Mouse (Mus musculus) urinary bladder, postnatal 4 days (tissue): ENCODE data around the gene Gapdh.
"Not testable (repeated sequence)": the region's sequence is repeated elsewhere in the genome, so short reads cannot be mapped to it uniquely, and the experiment has no call there.

Experiments used
- DNase-seq, 2 experiments: peaks; one replicate each; pipeline ENCODE4 v3.0.0; 2021 to 2022; ENCODE audit warnings: low spot score in 2 of 2

Gapdh gene

GRCm38 (mm10) chr6:125168086-125168485 lies 1.8 kb upstream of the Gapdh start:
- DNase-seq, result no peak

- DNase-seq, result peak in 1 of 2 experiments; percentile 43
These were observed 789 bp upstream of the Gapdh start for GRCm38 (mm10) chr6:125166861-125167650.

GRCm38 (mm10) chr6:125165328-125165891 lies 857 bp downstream of the Gapdh start:
- peak; percentile 96 for DNase-seq

- DNase-seq, result peak in 1 of 2 experiments; percentile 52
These were observed 1.5 kb downstream of the Gapdh start for GRCm38 (mm10) chr6:125164672-125165327.

- DNase-seq, result no peak
These were observed 2.2 kb downstream of the Gapdh start for GRCm38 (mm10) chr6:125163801-125164657.

- DNase-seq, result not testable (repeated sequence)
These were observed 3.5 kb downstream of the Gapdh start for GRCm38 (mm10) chr6:125162615-125163305.

- DNase-seq, result peak in 1 of 2 experiments; percentile 48
These were observed 4.3 kb downstream of the Gapdh start for GRCm38 (mm10) chr6:125161971-125162370.

- DNase-seq, result peak in 1 of 2 experiments; percentile 59
These were observed 5.2 kb downstream of the Gapdh start for GRCm38 (mm10) chr6:125160854-125161760.

- DNase-seq, result no peak
These were observed 5.8 kb downstream of the Gapdh start for GRCm38 (mm10) chr6:125160558-125160853.

- no peak for DNase-seq
These were observed 6.3 kb downstream of the Gapdh start for GRCm38 (mm10) chr6:125159773-125160557.

GRCm38 (mm10) chr6:125158944-125159492 lies 7.2 kb downstream of the Gapdh start:
- DNase-seq, result no peak

- no peak for DNase-seq
These were observed 9.2 kb downstream of the Gapdh start for GRCm38 (mm10) chr6:125156903-125157614.

- DNase-seq, result no peak
These were observed 9.8 kb downstream of the Gapdh start for GRCm38 (mm10) chr6:125156491-125156890.

- DNase-seq, result no peak
These were observed 11.0 kb downstream of the Gapdh start for GRCm38 (mm10) chr6:125155262-125155661.

- DNase-seq, result no peak
These were observed 11.7 kb downstream of the Gapdh start for GRCm38 (mm10) chr6:125154550-125154949.

- no peak for DNase-seq
These were observed 12.6 kb downstream of the Gapdh start for GRCm38 (mm10) chr6:125153682-125154081.

GRCm38 (mm10) chr6:125153018-125153389 lies 13.3 kb downstream of the Gapdh start:
- no peak for DNase-seq

GRCm38 (mm10) chr6:125152212-125153017 lies 13.9 kb downstream of the Gapdh start:
- DNase-seq, result peak in 1 of 2 experiments; percentile 70
